Mouse (Mus musculus): ENCODE results near the gene 1700001J03Rik. TPM values are rescaled to one million over a fixed set of nuclear protein-coding genes. Genes with fewer than 3 reads are reported as not detected.
"Not testable (repeated sequence)": the region's sequence is repeated elsewhere in the genome, so short reads cannot be mapped to it uniquely, and the experiment has no call there.

Gene 1700001J03Rik
- polyA plus RNA-seq (2015; fragmentation: Nextera tagmentation; extraction: Ambion mirVana) = not detected in 2 replicates

DNA sequence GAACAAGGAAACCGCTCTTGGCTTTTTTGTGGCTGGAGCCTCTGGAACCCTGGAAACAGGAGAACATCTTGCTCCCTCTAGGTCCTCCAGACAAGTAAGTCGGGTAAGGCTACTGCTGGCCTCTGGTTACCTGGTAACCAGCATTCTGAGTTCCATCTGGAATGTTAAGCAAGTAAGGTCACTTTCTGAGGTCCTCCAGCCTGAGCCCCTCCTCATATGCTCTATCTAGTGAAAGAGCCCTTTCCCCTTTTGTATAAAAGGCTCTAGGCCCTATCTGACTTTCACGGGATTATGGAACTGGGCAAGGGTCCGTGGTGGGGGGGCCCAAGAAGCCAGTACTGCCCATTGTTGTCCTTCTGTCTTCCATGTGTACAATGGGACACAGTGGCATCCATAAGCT, at the start of gene 1700001J03Rik:
Gene 1700001J03Rik, minus strand, starts transcription at position 101 of the 400 bp plus-strand sequence.
- not testable (repeated sequence) for H3K27ac ChIP-seq (replicated peaks); H3K4me1 ChIP-seq; ATAC-seq (replicated peaks); H3K4me3 ChIP-seq; H3K27me3 ChIP-seq; H3K9ac ChIP-seq (replicated peaks); H3K9me3 ChIP-seq; H3K4me2 ChIP-seq (replicated peaks); H3K36me3 ChIP-seq
- WGBS = 84% methylated on average over 4 of the region's 4 CpGs

DNA sequence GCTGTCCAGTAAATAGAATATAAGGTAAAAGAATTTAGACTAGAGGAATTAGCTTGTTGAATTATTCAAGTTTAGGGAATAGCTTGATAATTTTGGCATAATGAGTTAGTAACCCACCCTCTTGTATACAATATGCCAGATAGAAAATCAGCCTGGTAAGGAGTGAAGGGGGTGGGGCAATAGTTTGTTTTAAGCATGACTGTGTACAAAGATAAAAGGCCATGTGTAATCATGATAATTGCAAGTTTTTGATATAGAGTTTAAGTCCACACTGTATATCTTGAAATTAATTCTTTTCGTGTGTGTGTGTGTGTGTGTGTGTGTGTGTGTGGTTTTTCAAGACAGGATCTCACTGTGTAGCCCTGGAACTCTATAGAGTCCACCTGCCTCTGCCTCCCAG, 49.2 kb upstream of the 1700001J03Rik start:
- 77% methylated on average over 1 of the region's 1 CpGs for WGBS

DNA sequence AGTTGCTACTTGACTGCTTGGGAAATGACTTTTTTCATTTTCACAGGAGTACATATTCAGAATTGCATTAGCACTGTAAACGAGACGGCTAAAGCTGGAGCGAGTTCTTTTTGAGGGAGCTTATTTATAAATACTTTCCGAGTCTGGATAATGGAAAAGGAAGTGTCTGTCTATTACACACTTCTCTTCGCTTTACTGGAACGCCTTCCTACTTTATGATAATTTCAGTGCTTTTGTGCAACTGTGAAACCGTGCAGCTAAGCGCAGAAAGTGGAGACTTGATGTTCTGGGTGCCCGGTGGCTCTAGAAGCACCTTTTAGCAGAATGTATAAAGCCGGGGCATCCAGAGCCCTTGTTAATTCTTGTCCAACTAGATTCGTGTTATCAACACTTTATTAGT, 47.7 kb upstream of the 1700001J03Rik start:
- Histone ChIP-seq H3K4me3 (peak overlapping the region; percentile 94), H3K27me3 (no peaks in the 10 kb centered on the region), H3K27ac (replicated peaks) (no peak overlapping the region; the same call in 1 of the 2 replicates), H3K9me3 (no peaks in the 10 kb centered on the region), H3K4me1 (peaks cover 35% of the 10 kb centered on the region), H3K4me2 (replicated peaks) (peak overlapping the region; percentile 79), H3K9ac (replicated peaks) (peak overlapping the region; percentile 67; the same call in 1 of the 2 replicates), H3K36me3 (no peaks in the 10 kb centered on the region)
- no peak for ATAC-seq (replicated peaks)
- WGBS = 51% methylated on average over 11 of the region's 11 CpGs

More for the DNA sequence above, 49.2 kb upstream of the 1700001J03Rik start:
- Histone ChIP-seq H3K9me3 (no peaks in the 10 kb centered on the region), H3K4me3 (no peak overlapping the region), H3K27ac (replicated peaks) (no peak overlapping the region), H3K9ac (replicated peaks) (no peak overlapping the region), H3K27me3 (no peaks in the 10 kb centered on the region), H3K4me2 (replicated peaks) (no peak overlapping the region), H3K36me3 (no peaks in the 10 kb centered on the region), H3K4me1 (peaks cover 35% of the 10 kb centered on the region)
- no peak for ATAC-seq (replicated peaks)

DNA sequence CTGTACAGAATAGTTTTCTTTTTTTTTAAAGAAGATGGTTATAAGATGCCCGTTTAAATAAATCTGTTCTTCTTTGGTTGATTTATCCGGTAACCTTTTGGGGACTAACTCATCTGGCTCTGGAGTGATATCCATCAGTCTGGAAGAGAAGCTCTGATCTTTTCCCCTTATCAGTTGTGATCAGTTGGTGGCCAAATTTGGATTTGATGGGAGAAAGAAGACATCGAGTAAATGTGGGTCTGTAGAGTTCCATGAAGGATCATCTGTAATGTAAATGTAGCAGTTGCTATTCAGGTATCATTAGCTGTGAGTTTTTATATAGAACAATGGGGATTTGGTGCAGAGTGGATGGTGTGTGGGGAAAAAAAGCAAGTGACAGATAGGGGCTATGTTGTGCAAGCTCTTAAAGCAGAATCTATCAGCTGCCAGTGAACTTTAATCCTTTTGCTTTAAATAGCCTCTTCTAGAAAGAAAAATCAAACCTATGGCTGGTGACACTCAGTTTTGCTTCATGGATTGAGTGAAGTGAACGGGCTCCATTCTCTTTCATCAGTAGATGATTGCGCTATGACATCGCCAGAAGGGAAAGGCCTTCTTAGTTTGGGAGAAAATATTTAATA, 47.1 kb upstream of the 1700001J03Rik start:
- no peaks in the 10 kb centered on the region for H3K36me3 ChIP-seq
- 0 out of 2 replicates have a peak overlapping the region, but pooled peaks have one; percentile 1 for H3K27ac ChIP-seq (replicated peaks)
- no peak for ATAC-seq (replicated peaks)
- peak overlapping the region; percentile 79 for H3K4me2 ChIP-seq (replicated peaks)
- no peaks in the 10 kb centered on the region for H3K27me3 ChIP-seq
- 25% methylated on average over 6 of the region's 6 CpGs for WGBS
- peak overlapping the region; percentile 94 for H3K4me3 ChIP-seq
- no peaks in the 10 kb centered on the region for H3K9me3 ChIP-seq
- H3K9ac ChIP-seq (replicated peaks) = peak overlapping the region; percentile 67
- H3K4me1 ChIP-seq = peaks cover 35% of the 10 kb centered on the region

DNA sequence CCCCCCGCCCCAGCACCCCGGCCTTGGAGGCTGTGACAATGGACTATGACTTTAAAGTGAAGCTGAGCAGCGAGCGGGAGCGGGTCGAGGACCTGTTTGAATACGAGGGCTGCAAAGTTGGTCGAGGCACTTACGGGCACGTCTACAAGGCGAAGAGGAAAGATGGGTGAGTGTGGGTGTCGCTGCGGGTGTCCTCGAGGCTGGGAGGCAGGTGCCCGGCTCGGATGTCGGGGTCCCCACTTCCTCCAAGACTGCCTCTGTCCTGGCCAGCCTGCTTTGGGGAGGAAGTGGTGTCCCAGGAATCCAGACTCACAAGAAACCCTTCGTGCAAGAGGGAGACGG, 46.5 kb upstream of the 1700001J03Rik start:
- H3K27ac ChIP-seq (replicated peaks) = peak overlapping the region; percentile 99
- H3K9me3 ChIP-seq = no peaks in the 10 kb centered on the region
- peak overlapping the region; percentile 79 for H3K4me2 ChIP-seq (replicated peaks)
- no peaks in the 10 kb centered on the region for H3K27me3 ChIP-seq
- peak overlapping the region; percentile 67 for H3K9ac ChIP-seq (replicated peaks)
- no peaks in the 10 kb centered on the region for H3K36me3 ChIP-seq
- whole genome bisulfite sequencing = 0% methylated on average over 19 of the region's 19 CpGs
- peak overlapping the region; percentile 94 for H3K4me3 ChIP-seq
- ATAC-seq (replicated peaks) = no peak
- peaks cover 30% of the 10 kb centered on the region for H3K4me1 ChIP-seq

DNA sequence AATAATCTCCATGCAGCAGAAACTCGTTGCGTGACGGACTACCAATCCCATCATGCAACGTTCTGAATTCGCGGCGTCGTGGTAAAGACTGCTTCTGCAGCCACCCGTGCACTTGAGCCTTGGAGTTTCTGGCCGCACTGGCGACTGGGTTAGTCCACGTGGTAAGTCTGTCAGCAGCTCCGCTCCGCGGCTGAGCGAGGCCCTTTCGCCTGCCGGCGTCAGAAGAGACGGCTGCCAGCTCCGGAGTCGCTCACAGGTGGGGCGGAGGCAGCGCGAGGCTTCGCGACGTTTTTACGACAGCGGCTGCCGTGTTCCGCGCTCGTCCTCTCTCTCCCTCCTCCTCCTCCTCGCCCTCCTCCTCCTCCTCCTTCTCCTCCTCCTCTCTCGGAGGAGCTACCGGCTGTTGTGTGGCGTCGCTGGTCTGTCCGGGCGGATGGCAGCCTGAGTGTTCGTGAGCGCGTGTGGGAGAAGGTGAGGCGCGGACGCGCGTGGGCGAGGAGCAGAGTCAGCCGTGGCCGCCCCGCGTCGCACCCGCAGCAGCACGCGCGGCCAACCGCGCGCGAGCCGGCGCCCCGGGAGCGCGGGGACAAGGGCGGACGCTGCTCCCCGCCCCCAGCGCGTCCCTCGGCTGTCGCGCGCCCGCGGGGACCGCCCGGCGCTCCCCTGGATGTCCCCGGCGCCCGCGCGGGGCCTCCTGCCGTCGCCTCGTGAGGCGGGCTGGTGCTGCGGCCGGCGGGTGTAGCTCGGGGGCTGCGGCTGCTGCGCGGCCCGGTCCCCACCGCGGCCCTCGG, 46.0 kb upstream of the 1700001J03Rik start, which contains the start of gene Cdk8:
Gene Cdk8, plus strand, starts transcription at position 367 of the 791 bp plus-strand sequence.
- peak; percentile 92 for ATAC-seq (replicated peaks)
- Histone ChIP-seq H3K27ac (replicated peaks) (peak within 1 kb of the TSS; percentile 99), H3K9me3 (no peaks in the 10 kb centered on the region), H3K27me3 (no peaks in the 10 kb centered on the region), H3K4me1 (peaks cover 28% of the 10 kb centered on the region), H3K36me3 (no peaks in the 10 kb centered on the region), H3K4me2 (replicated peaks) (peak within 1 kb of the TSS; percentile 79), H3K9ac (replicated peaks) (peak within 1 kb of the TSS; percentile 67), H3K4me3 (peak within 1 kb of the TSS; percentile 94)
- WGBS = under 1% methylated on average over 87 of the region's 102 CpGs

DNA sequence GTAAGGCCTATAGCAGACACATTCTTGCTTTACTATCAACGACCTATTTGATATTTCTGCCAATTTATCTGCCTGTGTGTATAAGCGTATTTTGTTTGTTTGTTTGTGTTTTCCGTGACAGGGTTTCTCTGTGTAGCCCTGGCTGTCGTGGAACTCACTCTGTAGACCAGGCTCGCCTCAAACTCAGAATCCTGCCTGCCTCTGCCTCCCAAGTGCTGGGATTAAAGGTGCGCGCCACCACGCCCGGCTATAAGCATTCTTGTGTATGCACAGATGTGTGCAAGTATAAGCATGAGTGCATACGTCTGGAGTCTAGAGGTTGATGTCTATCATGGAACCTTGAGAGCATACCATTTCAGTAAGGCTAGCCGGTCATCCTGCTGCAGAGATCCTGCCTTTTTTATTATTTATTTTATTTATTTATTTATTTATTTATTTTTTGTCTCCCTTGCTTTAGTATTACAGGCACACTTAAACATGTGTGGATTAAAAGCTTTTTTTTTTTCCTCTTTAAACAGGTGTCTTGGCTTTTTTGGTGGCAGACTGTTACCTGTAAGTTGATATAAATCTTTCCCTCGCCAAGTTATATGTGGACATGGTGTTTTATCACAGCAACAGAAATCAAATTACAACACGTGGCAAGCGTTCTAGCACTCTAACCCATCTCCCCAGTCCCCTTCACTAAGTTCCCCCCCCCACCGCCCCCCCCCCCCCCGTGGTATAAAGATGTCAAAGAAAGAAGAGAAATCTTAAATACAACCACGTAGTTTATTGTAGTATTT, 45.0 kb upstream of the 1700001J03Rik start:
- Histone ChIP-seq H3K4me2 (replicated peaks) (peak overlapping the region; percentile 51), H3K9ac (replicated peaks) (peak overlapping the region; percentile 67), H3K4me3 (peak overlapping the region; percentile 94), H3K36me3 (no peaks in the 10 kb centered on the region), H3K9me3 (no peaks in the 10 kb centered on the region), H3K27ac (replicated peaks) (peak overlapping the region; percentile 99), H3K4me1 (peaks cover 22% of the 10 kb centered on the region), H3K27me3 (no peaks in the 10 kb centered on the region)
- 57% methylated on average over 17 of the region's 17 CpGs for WGBS
- ATAC-seq (replicated peaks) = peak; percentile 0; the same call in 1 of the 2 replicates

DNA sequence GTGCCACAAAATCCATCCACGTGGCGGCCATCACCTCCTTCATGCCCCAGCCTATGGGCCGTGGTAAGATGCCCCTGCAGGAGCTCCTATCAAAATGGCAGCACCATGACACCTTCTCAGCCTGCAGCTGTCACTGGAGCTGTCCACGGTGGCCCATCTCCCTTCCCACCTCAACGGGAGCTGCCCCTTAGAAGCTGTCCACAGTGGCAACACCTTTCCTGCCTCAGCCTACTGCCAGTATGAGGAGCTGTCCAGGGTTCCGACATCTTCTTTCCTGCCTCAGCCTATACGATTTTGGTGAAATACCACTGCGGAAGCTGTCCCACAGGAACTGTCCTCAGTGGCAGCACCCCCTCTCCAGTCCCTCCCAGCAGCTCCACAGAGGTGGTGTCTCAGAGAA, 42.4 kb upstream of the 1700001J03Rik start:
- H3K4me1 ChIP-seq = peaks cover 5% of the 10 kb centered on the region
- no peak for ATAC-seq (replicated peaks)
- no peak overlapping the region for H3K4me3 ChIP-seq
- no peaks in the 10 kb centered on the region for H3K27me3 ChIP-seq
- H3K27ac ChIP-seq (replicated peaks) = no peak overlapping the region
- H3K4me2 ChIP-seq (replicated peaks) = no peak overlapping the region
- 87% methylated on average over 8 of the region's 8 CpGs for WGBS
- H3K9me3 ChIP-seq = no peaks in the 10 kb centered on the region
- no peak overlapping the region for H3K9ac ChIP-seq (replicated peaks)
- H3K36me3 ChIP-seq = no peaks in the 10 kb centered on the region

DNA sequence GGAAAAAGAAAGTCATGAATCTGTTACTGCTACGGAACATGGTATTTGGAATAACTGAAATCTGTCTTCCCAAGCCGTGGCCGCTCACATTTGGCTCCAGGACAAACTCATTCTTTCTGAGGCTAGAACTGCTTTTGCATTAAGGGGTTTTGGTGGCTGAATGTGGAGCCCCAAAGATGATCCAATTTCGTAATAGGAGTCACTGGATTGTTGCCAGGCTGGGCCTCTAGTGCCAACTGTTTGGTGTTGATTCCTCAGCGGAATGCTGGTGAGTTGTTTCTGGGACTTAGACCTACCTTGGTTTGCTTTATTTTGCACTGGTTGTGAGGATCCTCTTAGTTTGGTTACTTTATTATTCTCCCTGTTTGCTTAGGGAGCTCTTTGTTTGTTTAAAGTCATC, 38.7 kb upstream of the 1700001J03Rik start:
- Histone ChIP-seq H3K9ac (replicated peaks) (no peak overlapping the region), H3K27me3 (no peaks in the 10 kb centered on the region), H3K4me2 (replicated peaks) (no peak overlapping the region), H3K4me1 (peaks cover 23% of the 10 kb centered on the region), H3K36me3 (peaks cover 2% of the 10 kb centered on the region), H3K4me3 (no peak overlapping the region), H3K27ac (replicated peaks) (no peak overlapping the region), H3K9me3 (no peaks in the 10 kb centered on the region)
- 79% methylated on average over 5 of the region's 5 CpGs for WGBS
- ATAC-seq (replicated peaks) = no peak

DNA sequence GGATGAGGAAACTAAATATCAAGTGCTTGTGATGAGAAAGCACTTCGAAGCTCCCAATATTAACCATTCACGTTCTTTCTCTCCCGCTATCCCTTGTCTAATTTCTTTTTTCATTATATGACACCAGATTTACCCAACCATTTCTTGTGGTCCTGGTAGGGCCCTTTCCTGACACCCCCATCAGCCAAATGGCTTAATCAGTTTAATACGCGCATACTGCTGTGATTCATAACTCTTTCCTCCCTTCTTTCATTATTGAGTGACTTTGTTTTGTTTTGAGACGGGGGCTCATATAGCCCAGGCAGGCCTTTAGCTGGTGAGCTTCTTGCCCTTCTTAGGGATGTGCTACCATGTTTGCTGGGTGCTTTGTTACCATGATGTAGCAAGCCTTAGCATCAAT, 36.6 kb upstream of the 1700001J03Rik start:
- H3K27me3 ChIP-seq = no peaks in the 10 kb centered on the region
- ATAC-seq (replicated peaks) = no peak
- 31% methylated on average over 6 of the region's 6 CpGs for WGBS
- H3K4me2 ChIP-seq (replicated peaks) = peak overlapping the region; percentile 67
- peak overlapping the region; percentile 86 for H3K4me3 ChIP-seq
- H3K9me3 ChIP-seq = no peaks in the 10 kb centered on the region
- H3K27ac ChIP-seq (replicated peaks) = peak overlapping the region; percentile 96
- H3K36me3 ChIP-seq = peaks cover 10% of the 10 kb centered on the region
- H3K9ac ChIP-seq (replicated peaks) = peak overlapping the region; percentile 83
- H3K4me1 ChIP-seq = peaks cover 23% of the 10 kb centered on the region

DNA sequence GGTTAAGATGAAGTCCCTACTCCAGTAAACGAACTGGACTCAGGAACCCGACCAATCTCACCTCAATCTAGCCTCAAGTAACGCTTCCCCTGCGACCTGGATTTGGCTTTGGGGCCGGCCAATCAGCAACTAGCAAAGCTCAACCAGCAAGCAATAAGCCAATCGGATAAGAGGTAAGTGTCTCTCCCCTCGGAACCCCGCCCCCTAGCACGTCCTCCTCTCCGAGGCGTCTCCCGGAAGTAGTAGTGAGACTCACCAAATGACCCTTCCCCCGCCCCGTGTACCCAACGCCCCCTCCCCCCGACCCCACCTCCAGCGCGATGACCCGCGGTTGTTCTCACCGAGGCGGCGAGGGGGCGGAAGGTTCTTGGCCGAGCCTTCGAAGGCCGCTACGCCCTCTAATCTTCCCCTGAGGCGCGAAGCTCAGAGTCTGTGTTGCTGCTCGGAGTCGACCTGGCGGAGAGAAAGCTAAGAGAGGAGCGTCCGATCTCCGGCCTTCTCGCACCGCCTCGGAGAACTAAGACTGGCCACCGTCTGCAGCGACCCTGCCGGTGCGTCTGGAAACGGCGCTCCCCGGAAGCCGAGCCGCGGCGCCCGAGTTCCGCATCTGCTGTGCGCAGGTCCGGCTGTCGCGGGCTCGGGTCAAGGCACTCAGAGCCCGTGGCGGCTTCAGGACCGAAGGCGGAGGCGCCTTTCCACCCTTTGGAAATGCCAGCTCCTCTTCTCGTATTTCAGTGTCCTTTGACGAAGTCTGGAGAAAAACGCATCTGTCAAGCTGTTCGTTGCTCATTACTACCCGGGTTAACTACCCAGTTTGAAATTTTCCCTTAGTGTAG, 36.0 kb upstream of the 1700001J03Rik start, which contains the start of gene Rnf6:
Gene Rnf6, minus strand, starts transcription at position 677 of the 836 bp plus-strand sequence.
- Histone ChIP-seq H3K27me3 (no peaks in the 10 kb centered on the region), H3K36me3 (peaks cover 12% of the 10 kb centered on the region), H3K4me1 (peaks cover 23% of the 10 kb centered on the region), H3K9me3 (no peaks in the 10 kb centered on the region), H3K27ac (replicated peaks) (peak within 1 kb of the TSS; percentile 96), H3K4me2 (replicated peaks) (peak within 1 kb of the TSS; percentile 67), H3K4me3 (peak within 1 kb of the TSS; percentile 86), H3K9ac (replicated peaks) (peak within 1 kb of the TSS; percentile 83)
- under 1% methylated on average over 66 of the region's 67 CpGs for WGBS
- ATAC-seq (replicated peaks) = peak; percentile 99
